Mouse (Mus musculus): ENCODE data around the gene Pomgnt1. TPM values are rescaled to one million over a fixed set of nuclear protein-coding genes. Genes with fewer than 3 reads are reported as not detected.

The Pomgnt1 gene
- polyA plus RNA-seq, 1 experiment from 2014 or later = 11.8 TPM

DNA sequence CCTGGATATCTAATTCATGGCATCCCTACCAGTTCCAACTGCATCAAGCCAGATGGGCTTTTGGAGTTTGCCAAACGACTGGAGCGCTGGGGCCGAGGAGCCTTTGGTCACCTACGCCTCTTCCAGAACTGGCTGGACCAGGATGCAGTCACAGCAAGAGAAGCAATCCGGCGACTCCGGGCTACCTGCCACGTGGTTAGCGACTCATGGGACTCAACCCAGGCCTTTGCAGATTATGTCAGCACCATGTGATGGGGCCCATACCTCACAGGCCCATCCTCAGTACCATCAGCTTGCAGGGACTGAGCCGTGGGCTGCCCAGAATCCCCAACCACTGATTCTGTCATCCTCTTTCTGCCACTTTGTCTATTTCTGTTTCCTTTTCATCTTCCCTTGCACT is 27.3 kb upstream of the Pomgnt1 start:
- Histone ChIP-seq H3K36me3 (ENCODE audit: control insufficient read depth, insufficient read depth) (peaks cover 58% of the 10 kb centered on the region), H3K4me1 (ENCODE audit: control insufficient read depth, low read depth, low read length) (peaks cover 10% of the 10 kb centered on the region), H3K9ac (ENCODE audit: low read depth, low read length) (no peak overlapping the region), H3K27me3 (ENCODE audit: control insufficient read depth, insufficient read depth, low read depth, low read length) (no peaks in the 10 kb centered on the region), H3K9me3 (replicated peaks; ENCODE audit: control insufficient read depth, low read length) (no peaks in the 10 kb centered on the region), H3K27ac (ENCODE audit: low read length) (no peak overlapping the region), H3K4me3 (ENCODE audit: low read depth, low read length) (no peak overlapping the region), H3K4me2 (ENCODE audit: low read depth, low read length) (no peak overlapping the region)
- 85% methylated on average over 10 of the region's 10 CpGs for WGBS (ENCODE audit: insufficient replicate concordance)
- ATAC-seq (ENCODE audit: low read depth) = no peak

DNA sequence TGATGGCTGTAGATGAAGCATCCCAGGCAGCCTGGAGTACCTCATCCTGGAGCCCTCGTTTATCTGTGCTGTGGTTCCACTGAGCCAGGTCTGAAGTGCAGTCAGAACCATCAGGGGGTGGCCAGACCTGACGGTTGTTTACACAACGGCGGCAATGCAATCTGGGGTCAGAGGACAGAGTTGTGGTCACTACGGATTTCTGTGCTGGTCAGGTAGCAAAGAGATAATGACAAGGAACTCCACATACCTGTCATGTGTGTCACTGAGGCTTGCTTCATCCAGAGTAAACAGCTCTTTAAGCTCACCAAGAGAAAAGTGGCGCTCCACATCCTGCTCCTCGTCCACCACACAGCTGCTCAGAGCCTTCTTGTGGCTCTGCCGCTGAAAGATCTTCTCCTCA is 26.4 kb upstream of the Pomgnt1 start:
- H3K4me2 ChIP-seq (ENCODE audit: low read depth, low read length) = no peak overlapping the region
- peak; percentile 74 for ATAC-seq (ENCODE audit: low read depth)
- H3K9me3 ChIP-seq (replicated peaks; ENCODE audit: control insufficient read depth, low read length) = no peaks in the 10 kb centered on the region
- no peak overlapping the region for H3K4me3 ChIP-seq (ENCODE audit: low read depth, low read length)
- H3K27ac ChIP-seq (ENCODE audit: low read length) = 0 out of 2 replicates have a peak overlapping the region, but pooled peaks have one; percentile 23
- no peaks in the 10 kb centered on the region for H3K27me3 ChIP-seq (ENCODE audit: control insufficient read depth, insufficient read depth, low read depth, low read length)
- WGBS (ENCODE audit: insufficient replicate concordance) = 71% methylated on average over 8 of the region's 8 CpGs
- H3K36me3 ChIP-seq (ENCODE audit: control insufficient read depth, insufficient read depth) = peaks cover 62% of the 10 kb centered on the region
- H3K9ac ChIP-seq (ENCODE audit: low read depth, low read length) = no peak overlapping the region
- H3K4me1 ChIP-seq (ENCODE audit: control insufficient read depth, low read depth, low read length) = peaks cover 15% of the 10 kb centered on the region

DNA sequence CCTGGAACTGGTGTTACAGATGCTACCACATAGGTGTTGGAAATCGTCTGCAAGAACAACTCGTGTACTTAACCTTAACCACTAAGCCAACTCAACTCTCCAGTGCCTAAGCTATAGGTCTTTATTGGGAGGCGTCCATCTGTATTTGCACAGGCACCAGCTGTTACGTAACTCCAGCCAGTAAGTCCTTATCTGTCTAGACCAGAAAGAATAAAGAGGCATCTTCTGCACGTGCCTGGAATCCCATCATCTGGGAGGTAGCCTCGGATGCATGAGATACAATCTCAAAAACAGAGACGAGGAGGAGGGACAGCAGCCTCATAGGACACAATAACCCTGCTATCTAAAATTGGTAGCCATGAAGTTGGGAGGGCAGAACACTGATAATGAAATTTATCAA is 22.7 kb upstream of the Pomgnt1 start:
- peak; percentile 85 for ATAC-seq (ENCODE audit: low read depth)
- peak overlapping the region; percentile 72 for H3K27ac ChIP-seq (ENCODE audit: low read length)
- peaks cover 15% of the 10 kb centered on the region for H3K4me1 ChIP-seq (ENCODE audit: control insufficient read depth, low read depth, low read length)
- peaks cover 64% of the 10 kb centered on the region for H3K36me3 ChIP-seq (ENCODE audit: control insufficient read depth, insufficient read depth)
- no peak overlapping the region for H3K9ac ChIP-seq (ENCODE audit: low read depth, low read length)
- WGBS (ENCODE audit: insufficient replicate concordance) = 12% methylated on average over 7 of the region's 7 CpGs
- H3K4me2 ChIP-seq (ENCODE audit: low read depth, low read length) = no peak overlapping the region
- H3K4me3 ChIP-seq (ENCODE audit: low read depth, low read length) = no peak overlapping the region
- H3K9me3 ChIP-seq (replicated peaks; ENCODE audit: control insufficient read depth, low read length) = no peaks in the 10 kb centered on the region
- no peaks in the 10 kb centered on the region for H3K27me3 ChIP-seq (ENCODE audit: control insufficient read depth, insufficient read depth, low read depth, low read length)

DNA sequence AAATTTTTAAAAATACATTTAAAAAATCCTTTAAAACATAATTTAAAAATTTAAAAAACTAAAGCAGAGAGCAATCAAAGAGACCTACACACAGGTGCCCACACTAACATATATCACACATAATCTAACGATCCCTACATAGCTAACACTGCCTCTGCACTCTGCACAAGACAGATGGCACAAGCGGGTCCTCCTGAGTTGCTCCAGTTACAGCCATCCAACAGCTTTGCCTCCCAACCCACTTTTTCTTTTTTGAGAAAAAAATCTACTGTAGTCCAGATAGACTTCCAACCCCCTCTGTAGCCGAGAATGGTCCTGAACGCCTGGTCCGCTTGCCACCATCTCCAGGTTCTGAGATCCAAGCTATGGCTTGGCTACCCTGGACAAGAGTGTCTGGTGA is 18.4 kb upstream of the Pomgnt1 start:
- no peak overlapping the region for H3K4me2 ChIP-seq (ENCODE audit: low read depth, low read length)
- peaks cover 40% of the 10 kb centered on the region for H3K36me3 ChIP-seq (ENCODE audit: control insufficient read depth, insufficient read depth)
- no peak overlapping the region for H3K9ac ChIP-seq (ENCODE audit: low read depth, low read length)
- WGBS (ENCODE audit: insufficient replicate concordance) = 84% methylated on average over 5 of the region's 5 CpGs
- no peaks in the 10 kb centered on the region for H3K9me3 ChIP-seq (replicated peaks; ENCODE audit: control insufficient read depth, low read length)
- H3K4me3 ChIP-seq (ENCODE audit: low read depth, low read length) = no peak overlapping the region
- peaks cover 15% of the 10 kb centered on the region for H3K4me1 ChIP-seq (ENCODE audit: control insufficient read depth, low read depth, low read length)
- no peak overlapping the region for H3K27ac ChIP-seq (ENCODE audit: low read length)
- no peak for ATAC-seq (ENCODE audit: low read depth)
- H3K27me3 ChIP-seq (ENCODE audit: control insufficient read depth, insufficient read depth, low read depth, low read length) = no peaks in the 10 kb centered on the region

DNA sequence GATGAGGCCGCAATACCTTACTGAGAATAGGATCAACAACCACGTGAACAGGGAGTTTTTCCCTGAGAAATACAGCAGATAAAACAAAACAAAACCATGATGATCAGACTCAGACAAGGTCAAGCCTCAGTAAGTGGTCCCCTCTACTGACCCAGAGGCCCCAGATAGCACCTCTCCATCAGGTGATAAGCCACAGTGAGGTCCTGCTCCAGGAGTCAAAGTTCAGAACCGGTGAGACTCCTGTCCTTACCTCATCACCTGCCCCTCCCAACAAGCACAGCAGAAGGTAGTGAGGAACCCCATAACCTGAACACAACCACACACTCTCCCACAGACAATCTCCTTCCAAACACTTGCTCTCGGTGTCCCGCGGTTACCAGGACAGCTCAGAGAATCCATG is 12.9 kb upstream of the Pomgnt1 start:
- Histone ChIP-seq H3K9me3 (replicated peaks; ENCODE audit: control insufficient read depth, low read length) (no peaks in the 10 kb centered on the region), H3K9ac (ENCODE audit: low read depth, low read length) (no peak overlapping the region), H3K4me3 (ENCODE audit: low read depth, low read length) (no peak overlapping the region), H3K4me2 (ENCODE audit: low read depth, low read length) (no peak overlapping the region), H3K4me1 (ENCODE audit: control insufficient read depth, low read depth, low read length) (no peaks in the 10 kb centered on the region), H3K27me3 (ENCODE audit: control insufficient read depth, insufficient read depth, low read depth, low read length) (no peaks in the 10 kb centered on the region), H3K36me3 (ENCODE audit: control insufficient read depth, insufficient read depth) (peaks cover 27% of the 10 kb centered on the region), H3K27ac (ENCODE audit: low read length) (no peak overlapping the region)
- ATAC-seq (ENCODE audit: low read depth) = no peak
- WGBS (ENCODE audit: insufficient replicate concordance) = 86% methylated on average over 6 of the region's 6 CpGs

DNA sequence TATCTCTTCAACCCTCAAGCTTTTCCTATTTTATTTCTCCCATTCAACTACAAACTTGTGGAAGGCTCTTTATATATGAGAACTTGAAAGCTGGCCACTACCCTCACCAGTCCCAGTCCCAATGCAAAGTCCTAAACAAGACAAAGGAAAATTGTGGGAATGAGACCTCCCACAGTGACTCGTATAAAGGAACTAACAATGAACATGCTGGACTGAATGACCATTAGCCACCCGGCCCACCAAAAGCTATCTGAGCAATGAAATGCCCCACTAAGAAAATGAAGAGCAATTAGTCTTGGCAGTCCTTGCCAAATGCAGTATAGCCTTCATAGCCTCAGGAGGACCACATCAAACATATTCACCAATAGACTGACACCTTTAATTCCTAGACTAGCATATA is 12.2 kb upstream of the Pomgnt1 start:
- H3K4me2 ChIP-seq (ENCODE audit: low read depth, low read length) = no peak overlapping the region
- no peak for ATAC-seq (ENCODE audit: low read depth)
- 83% methylated on average over 2 of the region's 2 CpGs for WGBS (ENCODE audit: insufficient replicate concordance)
- H3K4me3 ChIP-seq (ENCODE audit: low read depth, low read length) = no peak overlapping the region
- no peak overlapping the region for H3K9ac ChIP-seq (ENCODE audit: low read depth, low read length)
- H3K9me3 ChIP-seq (replicated peaks; ENCODE audit: control insufficient read depth, low read length) = no peaks in the 10 kb centered on the region
- H3K27me3 ChIP-seq (ENCODE audit: control insufficient read depth, insufficient read depth, low read depth, low read length) = no peaks in the 10 kb centered on the region
- peaks cover 23% of the 10 kb centered on the region for H3K36me3 ChIP-seq (ENCODE audit: control insufficient read depth, insufficient read depth)
- H3K27ac ChIP-seq (ENCODE audit: low read length) = no peak overlapping the region
- no peaks in the 10 kb centered on the region for H3K4me1 ChIP-seq (ENCODE audit: control insufficient read depth, low read depth, low read length)

DNA sequence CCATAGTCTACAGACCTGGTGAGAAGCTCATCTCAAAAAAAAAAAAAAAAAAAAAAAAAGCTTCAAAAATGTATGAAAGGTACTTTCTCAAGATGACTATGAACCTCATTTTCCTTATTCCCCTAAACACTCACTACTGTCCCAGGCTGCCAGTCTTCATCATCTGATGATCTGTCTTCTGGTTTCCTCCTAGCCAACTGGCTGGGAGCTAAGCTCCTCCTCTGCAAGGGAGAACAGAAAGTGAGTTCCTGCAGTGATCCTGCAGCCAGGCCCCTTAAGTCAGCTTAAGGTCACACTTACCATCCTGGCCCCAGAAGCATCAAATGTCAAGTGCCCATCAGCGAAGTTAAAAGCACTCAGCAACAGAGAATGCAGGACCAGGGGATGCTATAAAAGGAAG is 878 bp upstream of the Pomgnt1 start:
- peak overlapping the region; percentile 70 for H3K9ac ChIP-seq (ENCODE audit: low read depth, low read length)
- WGBS (ENCODE audit: insufficient replicate concordance) = 0% methylated on average over 1 of the region's 1 CpGs
- no peaks in the 10 kb centered on the region for H3K36me3 ChIP-seq (ENCODE audit: control insufficient read depth, insufficient read depth)
- no peak for ATAC-seq (ENCODE audit: low read depth)
- H3K4me2 ChIP-seq (ENCODE audit: low read depth, low read length) = peak overlapping the region; percentile 68
- peak overlapping the region; percentile 78 for H3K4me3 ChIP-seq (ENCODE audit: low read depth, low read length)
- H3K27ac ChIP-seq (ENCODE audit: low read length) = peak overlapping the region; percentile 75
- peaks cover 28% of the 10 kb centered on the region for H3K4me1 ChIP-seq (ENCODE audit: control insufficient read depth, low read depth, low read length)
- no peaks in the 10 kb centered on the region for H3K9me3 ChIP-seq (replicated peaks; ENCODE audit: control insufficient read depth, low read length)
- H3K27me3 ChIP-seq (ENCODE audit: control insufficient read depth, insufficient read depth, low read depth, low read length) = no peaks in the 10 kb centered on the region

DNA sequence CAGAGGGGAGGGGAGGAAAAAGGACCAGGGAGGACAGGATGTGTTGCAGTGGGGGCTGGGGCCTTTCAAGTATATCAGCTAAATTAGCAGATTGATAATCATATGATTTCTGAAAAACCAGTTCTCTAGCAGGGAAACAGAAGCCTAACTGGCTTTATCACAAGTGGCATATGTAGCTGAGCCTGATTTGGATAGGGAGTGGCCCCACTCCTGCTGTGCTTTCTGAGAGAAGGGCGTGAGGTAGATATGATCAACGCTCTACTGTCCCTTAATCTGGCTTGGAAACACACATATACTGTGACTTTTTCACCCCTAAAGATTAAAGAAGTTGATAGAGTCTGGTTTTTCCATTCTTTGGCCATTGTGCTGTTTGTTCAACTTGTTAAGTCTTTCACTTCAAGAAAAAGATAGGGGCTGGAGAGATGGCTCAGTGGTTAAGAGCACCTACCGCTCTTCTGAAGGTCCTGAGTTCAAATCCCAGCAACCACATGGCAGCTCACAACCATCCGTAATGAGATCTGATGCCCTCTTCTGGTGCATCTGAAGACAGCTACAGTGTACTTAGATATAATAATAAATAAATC is 2.3 kb downstream of the Pomgnt1 start:
- Histone ChIP-seq H3K36me3 (ENCODE audit: control insufficient read depth, insufficient read depth) (no peaks in the 10 kb centered on the region), H3K9me3 (replicated peaks; ENCODE audit: control insufficient read depth, low read length) (no peaks in the 10 kb centered on the region), H3K4me3 (ENCODE audit: low read depth, low read length) (no peak overlapping the region), H3K4me2 (ENCODE audit: low read depth, low read length) (no peak overlapping the region), H3K27ac (ENCODE audit: low read length) (no peak overlapping the region), H3K9ac (ENCODE audit: low read depth, low read length) (no peak overlapping the region), H3K27me3 (ENCODE audit: control insufficient read depth, insufficient read depth, low read depth, low read length) (no peaks in the 10 kb centered on the region), H3K4me1 (ENCODE audit: control insufficient read depth, low read depth, low read length) (peaks cover 28% of the 10 kb centered on the region)
- WGBS (ENCODE audit: insufficient replicate concordance) = 47% methylated on average over 4 of the region's 4 CpGs
- 0 out of 2 replicates have a peak, but pooled peaks have one; percentile 23 for ATAC-seq (ENCODE audit: low read depth)

DNA sequence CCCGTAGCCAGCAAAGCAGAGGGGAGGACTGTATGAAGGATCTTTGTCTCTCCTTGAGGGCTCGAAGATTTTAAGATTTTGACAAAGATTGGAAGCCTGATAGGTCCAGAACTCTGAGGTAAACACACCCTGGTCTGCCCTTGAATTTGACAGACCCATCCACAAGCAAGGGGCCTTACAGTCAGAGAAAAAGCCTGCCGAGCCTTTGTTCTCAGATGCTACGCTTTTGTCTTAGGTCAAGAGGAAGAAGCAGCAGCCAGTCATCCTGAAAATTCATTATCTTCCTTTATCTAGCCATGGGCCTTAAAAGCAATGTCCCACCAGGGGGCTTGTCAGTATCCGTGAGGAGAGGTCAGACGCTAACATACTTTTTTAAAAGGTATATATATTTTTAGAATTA is 4.3 kb downstream of the Pomgnt1 start:
- H3K9me3 ChIP-seq (replicated peaks; ENCODE audit: control insufficient read depth, low read length) = no peaks in the 10 kb centered on the region
- H3K27ac ChIP-seq (ENCODE audit: low read length) = no peak overlapping the region
- no peaks in the 10 kb centered on the region for H3K36me3 ChIP-seq (ENCODE audit: control insufficient read depth, insufficient read depth)
- 78% methylated on average over 6 of the region's 6 CpGs for WGBS (ENCODE audit: insufficient replicate concordance)
- no peak for ATAC-seq (ENCODE audit: low read depth)
- H3K4me1 ChIP-seq (ENCODE audit: control insufficient read depth, low read depth, low read length) = peaks cover 15% of the 10 kb centered on the region
- H3K9ac ChIP-seq (ENCODE audit: low read depth, low read length) = no peak overlapping the region
- no peaks in the 10 kb centered on the region for H3K27me3 ChIP-seq (ENCODE audit: control insufficient read depth, insufficient read depth, low read depth, low read length)
- H3K4me2 ChIP-seq (ENCODE audit: low read depth, low read length) = no peak overlapping the region
- no peak overlapping the region for H3K4me3 ChIP-seq (ENCODE audit: low read depth, low read length)

Data from liver, embryonic 16.5 days (tissue).